Mouse (Mus musculus) G1E (cell line): ENCODE data around the gene Ccser1.

Source experiments
- CTCF ChIP-seq: IDR thresholded peaks from 2 replicates; pipeline ENCODE4 v1.5.1; 2012; ENCODE audit warnings: low read depth, low read length, inconsistent platforms, mixed read lengths
- GATA1 ChIP-seq: IDR thresholded peaks from 2 replicates; pipeline ENCODE4 v1.6.1; 2012; ENCODE audit warnings: borderline replicate concordance, low read length, inconsistent platforms, mixed read lengths
- GATA2 ChIP-seq: IDR thresholded peaks from 2 replicates; pipeline ENCODE4 v1.6.1; 2012; ENCODE audit warnings: low read depth, low read length, inconsistent platforms, borderline replicate concordance
- POLR2AphosphoS5 ChIP-seq: IDR thresholded peaks from 2 replicates; pipeline ENCODE4 v1.6.1; 2012; ENCODE audit warnings: low read depth, low read length, inconsistent platforms; ENCODE audit not compliant: insufficient replicate concordance
- TAL1 ChIP-seq: conservative IDR thresholded peaks from 2 replicates; pipeline ENCODE4 v1.6.1; 2012; ENCODE audit warnings: low read depth, low read length, inconsistent platforms, mixed read lengths

GRCm38 (mm10) chr6:61206042-61206441, 25.9 kb downstream of the Ccser1 start:
- no peak for TF ChIP-seq GATA1
- no peak for TF ChIP-seq CTCF
- no peak for TF ChIP-seq POLR2AphosphoS5
- no peak for TF ChIP-seq TAL1
- TF ChIP-seq GATA2 = no peak
